Mouse (Mus musculus): ENCODE results near the gene E2f8. TPM values are rescaled to one million over a fixed set of nuclear protein-coding genes. Genes with fewer than 3 reads are reported as not detected.

E2f8 gene
- polyA plus RNA-seq, 3 experiments from 2014 or later = 0.75 to 16.1 (median 1.6) TPM

DNA sequence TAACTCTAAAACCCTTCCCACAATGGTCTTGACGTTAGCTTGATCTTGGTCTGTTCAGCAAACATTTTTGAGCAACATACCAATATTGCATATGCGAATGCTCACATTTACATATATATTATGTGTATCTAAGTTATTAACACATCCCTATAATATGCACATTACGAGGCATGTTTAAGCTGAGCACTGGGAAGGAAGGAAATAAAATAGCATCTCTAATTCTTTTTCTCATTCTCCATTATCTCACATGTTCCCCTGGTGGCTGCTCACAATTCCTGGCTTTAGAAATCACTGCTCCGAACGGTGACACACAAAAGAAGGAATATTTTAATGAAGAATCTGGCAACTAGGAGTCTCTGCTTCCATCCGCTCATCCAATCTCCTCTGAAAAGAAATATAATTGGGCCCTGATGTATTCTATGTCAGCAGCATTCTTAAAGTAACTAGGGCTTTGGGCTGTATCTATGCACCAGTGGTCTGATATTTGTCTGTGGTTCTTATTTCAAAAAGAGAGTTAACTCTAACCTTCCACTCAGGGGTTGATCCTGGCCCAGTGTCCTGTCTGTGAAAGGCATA is 29.8 kb downstream of the E2f8 start:
- no peak for ATAC-seq

DNA sequence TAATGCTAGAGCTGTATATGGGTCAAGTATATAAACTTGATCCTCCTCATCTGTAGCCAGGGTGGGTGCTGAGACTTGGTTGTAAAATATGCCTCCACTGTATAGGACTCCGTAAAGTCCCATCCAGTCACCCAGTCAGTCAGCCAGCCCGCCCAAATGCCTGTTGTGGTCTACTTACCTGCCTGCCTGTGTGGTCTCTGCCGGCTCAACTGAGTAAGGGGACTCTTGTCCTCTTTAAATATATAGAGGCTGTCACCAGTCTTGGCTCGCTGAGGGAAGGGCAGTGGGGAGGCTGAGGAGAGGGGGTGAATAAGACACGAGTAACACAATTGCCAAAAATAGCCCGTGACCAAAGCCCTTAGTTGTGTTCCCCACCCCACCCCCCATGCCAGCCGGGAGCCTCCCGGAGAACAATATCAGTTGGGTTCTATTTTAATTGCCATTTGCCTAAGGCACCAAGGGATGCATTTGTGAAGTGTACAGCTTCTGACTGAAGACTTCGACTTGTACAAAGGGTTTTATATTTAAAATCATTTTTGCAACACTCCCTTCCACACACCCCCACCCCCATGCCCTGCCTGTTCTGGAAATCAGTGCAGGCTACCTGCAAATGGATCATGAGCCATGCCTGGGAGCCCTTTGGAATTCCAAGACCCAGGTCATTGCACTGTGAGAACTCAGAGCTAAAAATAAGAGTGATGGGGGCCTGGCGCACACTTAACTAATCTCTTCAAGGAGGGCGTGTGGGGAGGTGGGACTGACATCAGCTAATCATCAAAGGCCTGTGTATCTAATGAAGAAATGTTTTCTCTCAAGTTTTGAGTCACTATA is 33.4 kb downstream of the E2f8 start, which contains the start of gene Csrp3:
Gene Csrp3 (minus strand): TSS at position 214 of the 831 bp plus-strand sequence.
- no peak for ATAC-seq

DNA sequence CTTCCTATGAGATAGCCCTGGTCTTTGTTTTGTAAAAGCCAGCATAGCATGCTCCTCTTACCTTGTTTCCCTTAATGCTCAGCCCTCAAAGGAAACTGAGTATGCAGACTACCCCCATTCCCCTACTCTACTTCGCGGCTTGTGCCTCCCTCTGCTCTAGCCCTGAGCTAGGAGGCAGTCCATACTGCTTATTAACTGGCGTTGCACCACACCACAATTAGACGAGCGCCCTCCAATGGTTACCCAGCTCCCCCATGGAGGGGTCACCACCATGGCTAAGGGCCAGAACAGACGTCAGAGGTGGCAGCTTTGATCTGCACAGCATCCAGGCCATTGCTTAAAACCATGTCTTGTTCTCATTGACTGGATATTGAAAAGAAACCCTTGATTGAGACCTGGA is 34.6 kb downstream of the E2f8 start:
- ATAC-seq = no peak

DNA sequence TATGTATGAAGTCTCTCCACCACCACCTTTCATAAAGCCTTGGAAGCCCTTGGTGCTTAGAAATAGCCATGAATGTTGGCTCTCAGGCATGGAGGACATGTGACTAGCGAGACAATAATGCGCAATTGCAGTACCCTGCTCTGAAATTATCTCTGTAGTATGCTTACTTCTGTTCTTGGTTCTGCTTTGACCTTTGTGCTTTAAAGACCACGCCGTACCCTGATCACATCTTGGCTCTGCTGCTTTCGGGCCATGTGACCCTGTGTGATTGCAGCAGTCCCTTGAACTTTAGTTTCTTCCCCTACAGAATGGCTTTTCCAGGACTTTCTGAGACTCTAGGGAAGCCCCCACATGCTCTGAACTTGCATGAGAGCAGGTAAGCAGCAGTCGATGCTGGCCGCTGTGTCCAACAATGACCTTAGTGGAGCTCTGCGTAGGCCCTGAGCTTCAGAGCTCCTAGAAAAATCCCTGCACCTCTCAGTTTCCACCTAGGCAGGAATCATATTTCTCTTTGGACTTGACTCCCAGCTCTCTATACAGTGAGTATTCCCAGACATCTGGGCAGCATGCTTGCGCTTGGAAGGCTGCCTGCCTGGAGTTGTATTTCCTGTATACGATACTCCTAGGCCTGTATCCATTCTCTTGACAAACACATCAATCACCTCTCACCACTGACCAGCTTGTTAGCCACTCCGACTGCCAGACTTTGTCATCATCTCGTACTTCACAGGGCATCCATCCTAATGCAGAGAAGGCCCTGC is 36.0 kb downstream of the E2f8 start:
- ATAC-seq = no peak

DNA sequence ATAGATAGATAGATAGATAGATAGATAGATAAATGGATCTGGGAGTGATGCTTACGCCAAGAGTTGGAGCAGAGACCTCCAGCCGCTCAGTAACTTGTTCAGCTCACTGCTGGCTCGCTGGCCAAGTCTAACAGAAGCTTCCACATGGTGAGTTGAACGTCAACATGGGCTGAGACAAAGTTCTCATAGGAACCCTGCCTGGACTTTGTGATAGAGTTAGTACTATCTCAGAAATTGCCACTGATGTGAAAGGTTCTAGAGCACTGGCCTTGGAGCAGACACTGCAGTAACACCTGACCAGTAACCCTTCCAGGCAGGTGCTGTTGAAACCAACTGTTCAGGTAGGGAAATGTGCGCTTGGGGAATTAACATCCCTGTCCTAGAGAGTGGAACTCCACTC is 37.9 kb downstream of the E2f8 start:
- no peak for ATAC-seq

DNA sequence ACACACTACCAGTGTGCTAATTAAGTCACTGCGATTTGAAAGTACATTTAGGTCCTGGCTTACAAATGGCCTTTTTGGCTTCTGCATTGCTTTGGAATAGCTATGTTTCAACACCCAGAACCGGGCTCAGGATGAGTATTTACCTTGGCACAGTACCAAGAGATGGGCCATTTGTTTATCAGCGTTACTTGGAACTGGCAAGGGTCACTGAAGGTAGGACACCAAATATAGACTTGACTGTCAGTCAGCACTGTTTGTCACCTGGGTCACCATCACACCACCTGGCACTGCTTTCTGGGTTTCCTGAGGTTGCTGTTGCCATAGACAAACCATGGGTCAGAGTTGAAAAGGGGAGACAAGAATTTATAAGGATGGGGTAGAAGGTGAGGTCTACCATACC is 39.0 kb downstream of the E2f8 start:
- ATAC-seq = no peak

DNA sequence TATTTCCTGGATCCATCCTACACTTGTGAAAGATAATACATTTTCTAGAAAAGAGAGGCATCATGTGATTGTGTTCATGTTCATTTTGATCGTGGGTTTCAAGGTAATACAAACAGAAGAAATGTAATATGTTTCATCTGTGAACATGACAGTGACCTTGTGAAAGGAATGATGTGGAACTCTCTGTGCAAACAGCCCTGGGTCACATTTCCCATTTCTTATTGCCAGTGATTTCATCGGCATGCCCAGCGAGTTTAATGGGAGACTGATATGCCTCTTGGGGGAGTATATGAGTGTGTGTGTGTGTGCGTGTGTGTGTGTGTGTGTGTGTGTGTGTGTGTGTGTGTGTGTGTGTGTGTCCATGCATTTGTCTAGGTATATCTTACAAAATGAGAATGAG is 39.9 kb downstream of the E2f8 start:
- ATAC-seq = no peak

DNA sequence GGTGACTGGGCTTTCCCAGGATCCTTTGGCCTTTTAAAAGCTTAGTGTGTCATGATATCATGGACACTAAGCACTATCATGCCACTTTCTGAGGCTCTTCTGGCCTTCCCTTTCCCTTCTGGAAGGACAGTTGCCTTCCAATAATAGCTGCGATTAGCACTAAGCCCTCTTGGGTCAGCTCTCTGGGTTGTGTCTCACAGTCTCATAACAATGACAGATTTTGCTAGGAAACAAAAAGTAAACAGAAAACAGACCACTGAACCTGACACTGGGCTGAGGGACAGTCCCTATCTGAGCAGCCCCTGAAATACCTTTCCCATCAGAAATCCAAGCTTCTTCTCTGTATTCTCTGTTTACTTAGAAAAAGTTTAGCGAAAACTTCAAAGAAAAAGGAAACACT is 40.9 kb downstream of the E2f8 start:
- no peak for ATAC-seq

DNA sequence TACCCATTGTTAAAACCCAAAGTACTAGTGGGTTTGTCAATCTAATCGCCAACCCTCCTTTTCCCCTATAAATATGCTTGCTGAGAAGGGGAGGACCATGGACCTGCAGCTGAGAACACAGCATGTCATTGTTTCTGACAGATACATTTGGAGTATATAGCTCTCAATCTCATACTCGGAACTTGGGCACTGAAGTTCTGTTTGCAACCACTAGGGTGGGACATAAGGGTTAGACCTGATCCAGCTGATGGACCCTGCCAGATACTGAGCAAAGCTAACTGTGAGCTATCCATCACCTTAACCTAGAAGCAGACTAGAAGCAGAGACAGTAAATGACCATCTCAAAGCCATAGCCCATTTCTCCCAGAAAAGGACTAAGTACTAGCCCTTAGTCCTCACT is 43.0 kb downstream of the E2f8 start:
- no peak for ATAC-seq

DNA sequence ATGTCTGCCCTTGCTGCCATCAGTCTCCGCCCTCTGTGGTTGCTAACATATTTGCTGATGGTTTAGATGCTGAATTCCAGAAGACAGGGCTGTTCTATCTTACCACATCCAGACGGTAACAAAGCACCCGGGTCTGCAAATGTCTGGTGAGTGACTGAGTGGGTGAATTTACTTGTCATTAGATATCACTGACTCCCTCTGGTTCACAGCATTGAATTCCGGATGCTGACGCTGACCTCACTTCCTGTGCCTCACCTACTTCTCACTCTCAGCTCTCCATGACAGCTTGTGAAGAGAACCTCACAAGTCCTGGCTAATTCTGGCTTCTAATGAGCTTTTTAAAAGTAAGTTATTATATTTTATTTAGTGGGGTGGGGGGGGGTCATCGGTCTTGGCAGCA is 44.4 kb downstream of the E2f8 start:
- ATAC-seq = no peak

DNA sequence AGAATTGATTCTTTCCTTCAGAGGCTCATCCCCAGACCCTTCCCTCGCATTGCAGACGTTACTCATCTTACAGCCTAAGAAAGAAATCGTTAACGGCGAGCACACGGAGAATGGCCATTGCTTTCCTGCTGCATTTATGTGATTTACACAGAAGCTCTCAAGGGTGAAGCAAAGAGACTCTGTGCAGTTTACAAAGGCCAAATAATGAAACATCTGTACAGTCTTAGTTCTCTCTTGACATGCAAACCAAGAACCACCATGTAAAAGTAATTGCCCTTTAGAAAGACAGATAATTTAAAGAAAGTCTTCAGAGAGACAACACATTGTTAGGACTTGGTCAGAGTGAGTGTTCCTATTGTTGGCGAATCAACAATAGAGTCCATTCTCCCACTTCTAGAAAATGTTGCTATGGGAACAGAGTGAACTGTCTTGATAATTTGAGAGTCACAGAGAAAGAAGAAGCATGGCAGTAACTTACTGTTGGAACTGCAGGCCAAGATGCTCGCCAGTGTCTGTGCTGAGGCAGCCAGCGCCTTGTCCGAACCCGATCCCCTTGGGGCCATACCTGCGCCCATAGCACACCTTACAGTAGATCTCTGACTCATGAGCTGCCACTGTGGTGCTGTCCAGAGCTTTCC is 46.3 kb downstream of the E2f8 start:
- no peak for ATAC-seq

DNA sequence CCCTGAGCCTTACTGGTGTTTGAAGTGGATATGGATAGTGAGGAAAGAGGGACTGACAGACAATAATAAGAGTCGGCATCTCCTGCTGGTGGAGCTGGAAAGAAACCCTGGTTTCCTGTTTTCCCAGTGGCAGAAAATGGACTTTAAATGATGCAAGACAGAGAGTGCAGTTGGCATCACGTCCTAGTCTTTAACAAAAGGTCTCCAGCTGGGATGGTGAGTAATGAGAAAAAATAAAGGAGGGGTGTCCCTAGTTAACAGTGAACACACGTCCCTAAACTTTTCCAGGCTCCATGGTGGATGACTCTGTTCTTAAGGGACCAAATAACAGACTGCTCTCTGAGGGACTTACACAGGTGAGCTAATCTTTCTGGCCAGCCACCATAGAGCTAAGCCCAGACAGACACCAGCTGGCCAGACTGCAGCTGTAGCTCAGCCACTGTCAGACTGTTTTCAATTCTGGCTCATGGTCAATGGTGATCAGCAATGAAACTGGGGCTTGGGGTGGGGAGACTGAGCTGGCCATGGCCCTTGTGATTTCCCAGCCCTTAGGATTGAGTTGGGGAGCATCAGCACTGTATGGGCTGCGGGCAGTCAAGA is 46.9 kb downstream of the E2f8 start:
- ATAC-seq = no peak

DNA sequence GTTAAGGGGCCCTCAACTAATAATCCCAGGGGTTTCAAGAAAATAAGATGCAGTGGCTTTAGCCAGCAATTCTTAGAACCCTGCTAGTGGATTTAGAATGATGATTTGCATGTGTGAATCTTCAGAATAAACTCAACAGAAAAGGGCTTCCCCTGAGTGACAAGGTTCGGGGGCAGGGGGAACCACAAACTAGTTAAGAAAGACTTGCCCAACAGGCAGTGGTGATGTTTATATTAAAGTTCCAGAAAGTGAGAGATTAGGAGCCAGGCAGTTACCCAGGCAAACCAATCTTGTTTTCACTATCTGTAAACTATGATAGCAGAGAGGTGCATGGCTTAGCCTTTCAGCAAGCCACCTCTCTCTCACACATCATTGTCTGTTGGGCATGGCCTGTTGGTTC is 48.7 kb downstream of the E2f8 start:
- no peak for ATAC-seq

DNA sequence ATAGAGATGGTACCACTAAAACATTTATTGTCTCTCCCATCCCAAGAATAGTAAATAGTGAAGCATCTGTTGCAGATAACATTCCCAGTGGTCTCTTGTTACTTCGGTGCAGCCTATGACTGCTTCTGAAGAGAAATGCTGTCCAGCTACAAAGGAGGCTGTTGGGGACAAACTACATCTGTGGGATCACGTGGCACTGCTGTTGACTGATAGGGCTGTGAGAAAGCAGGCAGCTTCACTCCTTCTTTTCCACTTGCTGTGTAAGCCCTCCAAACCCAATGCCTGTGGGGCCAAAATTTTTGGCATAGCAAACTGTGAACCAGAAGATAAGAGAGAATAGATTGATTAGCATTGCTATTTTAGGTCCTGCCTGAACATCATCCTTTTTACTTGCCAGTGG is 51.0 kb downstream of the E2f8 start:
- no peak for ATAC-seq

DNA sequence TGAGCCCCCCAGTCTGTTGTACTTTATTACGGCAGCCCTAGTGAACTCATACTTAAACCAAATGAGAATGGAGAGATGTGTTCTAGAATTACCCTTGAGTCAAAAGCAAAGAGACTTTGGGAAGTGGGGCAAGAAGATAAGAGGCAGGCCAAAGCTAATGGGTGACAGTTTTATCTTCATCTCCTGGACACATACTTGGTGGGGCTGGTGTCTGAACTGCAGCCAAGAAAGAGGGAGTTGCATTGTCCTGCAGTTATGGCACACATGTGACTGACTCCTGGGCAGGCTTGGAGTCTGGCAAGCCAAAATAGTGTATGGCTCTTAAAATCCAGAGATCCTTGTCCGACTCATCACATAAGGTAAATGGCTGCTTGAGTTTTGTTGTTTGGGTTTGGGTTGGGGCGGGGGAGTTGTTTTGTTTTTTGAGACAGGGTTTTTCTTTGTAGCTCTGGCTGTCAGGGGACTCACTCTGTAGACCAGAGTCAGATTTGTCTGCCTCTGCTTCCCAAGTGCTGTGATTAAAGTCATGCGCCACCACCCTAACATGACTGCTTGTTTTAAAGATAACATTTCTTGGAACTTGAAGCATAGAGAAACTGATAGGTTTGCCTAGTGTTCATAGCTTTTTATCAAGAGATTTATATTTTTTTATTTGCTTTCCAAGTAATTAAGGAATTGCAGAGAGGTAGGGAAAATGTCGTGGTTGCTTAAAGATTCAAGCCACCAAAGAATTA is 52.1 kb downstream of the E2f8 start:
- ATAC-seq = no peak

DNA sequence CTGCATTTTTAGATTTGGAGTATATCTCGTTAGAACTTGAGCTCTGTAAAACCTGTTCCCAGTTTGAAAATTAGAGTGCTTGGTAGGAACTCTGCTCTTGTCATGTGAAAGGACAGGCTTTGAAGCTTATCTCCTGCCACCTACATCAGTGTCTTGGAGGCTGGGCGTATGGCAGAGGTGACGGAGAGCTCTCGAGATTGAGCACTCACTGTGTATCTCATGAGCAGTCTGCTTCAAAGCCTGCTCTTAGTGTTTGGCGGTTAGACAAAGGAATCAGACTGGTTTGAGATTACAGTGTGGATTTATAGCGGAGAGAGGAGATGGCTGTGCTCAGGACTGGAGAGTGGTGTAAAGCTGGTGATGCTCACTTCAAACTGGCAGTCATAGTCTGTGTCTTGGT is 56.2 kb downstream of the E2f8 start:
- no peak for ATAC-seq

DNA sequence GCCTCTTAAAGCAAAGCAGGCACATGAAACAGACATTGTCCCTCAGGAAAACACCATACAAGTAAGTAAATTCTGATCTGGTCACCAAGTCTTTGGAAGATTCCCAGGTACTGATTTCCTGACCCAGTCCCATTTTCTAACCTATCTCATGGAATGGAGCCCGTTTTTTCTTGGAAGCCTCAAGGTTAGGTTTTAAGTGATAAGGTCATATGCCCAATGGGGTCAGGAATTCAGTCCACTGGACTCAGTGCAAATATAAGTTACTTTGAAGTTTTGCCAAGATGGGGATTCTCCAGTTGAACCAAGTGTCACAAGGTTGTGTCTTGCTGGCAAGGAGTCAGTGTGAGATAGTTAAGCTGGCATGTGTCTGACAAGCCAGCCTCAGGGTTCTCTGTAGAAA is 56.7 kb downstream of the E2f8 start:
- no peak for ATAC-seq

DNA sequence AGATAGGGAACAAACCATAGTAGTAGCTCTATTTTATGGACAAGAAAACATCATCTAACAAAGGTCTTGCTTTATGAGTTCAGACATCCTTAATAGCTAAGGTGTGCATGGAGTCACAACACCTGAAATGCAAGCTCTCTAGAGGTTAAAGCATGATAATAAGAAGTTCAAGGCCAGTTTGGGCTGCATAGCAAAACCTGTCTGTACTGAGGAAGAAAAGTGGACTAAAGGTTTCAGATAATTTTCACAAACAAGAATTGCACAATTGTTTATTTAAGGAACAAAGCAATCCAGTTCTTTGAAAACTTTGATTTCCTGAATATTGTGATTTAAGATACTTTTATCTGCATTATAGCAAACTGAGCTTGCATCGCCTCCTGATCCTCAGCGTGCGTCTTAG is 57.8 kb downstream of the E2f8 start:
- ATAC-seq = no peak

DNA sequence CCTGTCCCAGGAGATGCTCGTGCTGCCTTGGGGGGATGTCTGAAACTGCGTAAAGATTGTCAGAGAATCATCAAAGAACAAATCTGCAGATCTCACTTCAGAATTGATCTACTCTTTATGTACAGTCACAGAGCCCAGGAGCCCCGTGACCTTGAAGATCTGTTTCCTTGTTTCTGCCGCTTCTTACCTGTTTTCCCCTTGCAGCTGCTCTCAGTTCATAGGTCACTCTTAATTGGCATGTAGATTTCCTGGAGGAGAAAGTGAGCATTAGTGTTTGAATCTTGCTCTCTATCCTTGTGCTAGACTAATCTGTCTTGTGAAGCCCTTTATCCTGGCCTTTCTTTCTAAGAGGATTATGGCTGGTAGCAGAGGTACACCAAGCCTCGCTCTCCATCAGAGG is 59.7 kb downstream of the E2f8 start:
- no peak for ATAC-seq
